Mouse (Mus musculus) activated CD4-positive, CD25-positive, alpha-beta regulatory T cell, adult 4 months (primary cell): ENCODE measurements around the gene Adarb2. TPM values are rescaled to one million over a fixed set of nuclear protein-coding genes. Genes with fewer than 3 reads are reported as not detected.
"Not testable (repeated sequence)": the region's sequence is repeated elsewhere in the genome, so short reads cannot be mapped to it uniquely, and the experiment has no call there.

Source experiments
- ATAC-seq: one replicate; pipeline ENCODE4 v1.8.0; 2017
- polyA plus RNA-seq, 2 experiments: library from polyadenylated mRNA; unstranded; fragments of 100-300 nt; shearing (Covaris generic); gene quantifications; one replicate each; pipeline ENCODE4 v1.2.1; 2017

Adarb2 gene
- polyA plus RNA-seq, 2 experiments from 2014 or later, result 0.10 TPM; not detected in 1

DNA sequence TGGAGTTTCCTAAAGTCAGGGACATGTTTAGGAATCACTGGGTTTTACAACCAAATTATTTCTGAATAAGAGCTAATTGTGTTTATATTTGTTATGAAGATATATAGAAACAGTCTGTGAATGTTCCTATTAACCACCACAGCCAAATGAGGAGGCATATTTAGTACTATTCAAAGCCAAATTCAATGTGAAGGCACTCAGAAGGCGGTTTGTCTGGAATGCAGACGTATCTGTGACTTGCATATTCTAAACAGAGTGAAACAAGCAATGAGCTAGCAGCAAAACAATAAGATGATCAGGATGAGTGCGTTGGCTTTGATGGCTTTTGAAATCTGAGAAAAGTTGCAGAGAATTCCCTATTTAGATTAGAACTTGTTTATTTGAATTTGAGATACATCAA, 387.8 kb downstream of the Adarb2 start:
- ATAC-seq, result no peak

DNA sequence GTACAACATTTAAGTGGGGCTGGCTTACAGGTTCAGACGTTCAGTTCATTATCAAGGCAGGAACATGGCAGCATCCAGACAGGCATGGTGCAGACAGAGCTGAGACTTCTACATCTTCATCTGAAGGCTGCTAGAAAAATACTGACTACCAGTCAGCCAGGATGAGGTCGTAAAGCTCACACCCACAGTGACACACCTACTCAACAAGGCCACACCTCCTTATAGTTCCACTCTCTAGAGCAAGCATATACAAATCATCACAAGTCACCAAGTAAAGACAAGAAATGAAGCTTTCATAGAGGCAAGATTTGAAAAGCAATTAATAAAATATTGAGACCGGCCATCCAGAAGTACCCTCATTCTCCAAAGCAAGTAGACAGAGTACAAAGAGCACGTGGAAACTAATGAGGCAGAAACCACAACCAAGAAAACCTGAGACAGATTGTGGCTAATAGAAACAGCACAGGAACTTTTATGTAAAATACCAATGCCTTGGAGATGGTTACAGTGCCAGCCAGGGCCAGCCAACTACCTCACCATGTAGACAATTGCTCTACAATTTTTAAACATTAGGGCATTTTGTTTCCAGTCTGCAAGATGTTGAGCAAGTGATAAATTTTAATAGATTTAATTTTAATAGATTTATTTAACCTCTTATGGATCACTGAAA, 394.4 kb downstream of the Adarb2 start:
- ATAC-seq, result no peak

DNA sequence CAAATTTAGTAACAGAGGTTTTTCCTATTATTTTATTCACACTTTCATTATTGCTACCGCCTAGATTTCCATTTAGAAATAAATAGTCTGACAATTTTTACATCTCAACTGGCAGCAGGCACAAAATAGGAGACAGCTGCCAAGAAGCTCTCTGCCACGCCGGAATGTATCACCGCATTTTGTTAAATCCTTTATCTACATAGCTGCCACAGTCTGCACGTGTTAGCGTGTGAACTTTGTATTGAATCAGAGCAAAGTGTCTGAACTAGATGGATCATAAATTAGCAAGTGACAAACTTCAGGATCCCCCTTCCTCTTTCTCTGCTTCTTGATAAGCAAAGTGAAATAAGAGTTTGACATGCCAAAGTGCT, 395.0 kb downstream of the Adarb2 start:
- ATAC-seq, result no peak

- no peak for ATAC-seq
These were observed 403.0 kb downstream of the Adarb2 start for GRCm38 (mm10) chr13:8605645-8606044.

- ATAC-seq, result no peak
These were observed 405.4 kb downstream of the Adarb2 start for GRCm38 (mm10) chr13:8608040-8608439.

DNA sequence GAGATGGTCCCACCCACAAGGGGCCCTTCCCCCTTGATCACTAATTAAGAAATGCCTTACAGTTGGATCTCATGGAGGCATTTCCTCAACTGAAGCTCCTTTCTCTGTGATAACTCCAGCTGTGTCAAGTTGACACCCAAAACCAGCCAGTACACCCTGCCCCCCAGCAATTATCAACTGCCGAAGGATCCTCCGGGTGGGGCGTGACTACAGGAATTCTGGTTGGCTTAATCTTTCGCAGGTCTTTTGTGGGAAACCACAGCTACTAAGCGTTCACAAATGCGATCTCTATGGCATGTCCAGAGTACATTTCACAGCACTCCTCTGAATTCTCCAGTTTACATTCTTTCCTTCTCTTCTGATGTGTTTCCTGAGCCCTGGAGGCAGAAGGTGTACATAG, 406.3 kb downstream of the Adarb2 start:
- not testable (repeated sequence) for ATAC-seq

DNA sequence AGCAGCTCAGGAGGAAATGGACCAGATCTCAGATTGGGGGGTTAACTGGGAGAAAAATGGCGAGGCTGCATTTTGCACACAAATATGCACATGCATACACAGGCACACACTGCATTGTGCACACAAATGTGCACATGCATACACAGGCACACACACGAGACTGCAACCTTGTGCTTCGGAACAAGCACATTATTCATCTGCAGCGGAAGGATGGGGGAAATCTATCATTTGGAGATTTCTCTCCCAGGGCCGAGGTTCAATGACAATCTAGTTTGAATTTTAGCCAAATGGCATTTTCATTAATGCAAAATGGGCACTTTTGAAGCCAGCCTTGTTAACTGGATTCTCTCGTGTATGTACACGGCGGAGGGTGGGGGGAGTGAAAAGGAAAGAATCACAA, 408.3 kb downstream of the Adarb2 start:
- no peak for ATAC-seq

GRCm38 (mm10) chr13:8612618-8613391, 410.1 kb downstream of the Adarb2 start:
- ATAC-seq, result no peak

DNA sequence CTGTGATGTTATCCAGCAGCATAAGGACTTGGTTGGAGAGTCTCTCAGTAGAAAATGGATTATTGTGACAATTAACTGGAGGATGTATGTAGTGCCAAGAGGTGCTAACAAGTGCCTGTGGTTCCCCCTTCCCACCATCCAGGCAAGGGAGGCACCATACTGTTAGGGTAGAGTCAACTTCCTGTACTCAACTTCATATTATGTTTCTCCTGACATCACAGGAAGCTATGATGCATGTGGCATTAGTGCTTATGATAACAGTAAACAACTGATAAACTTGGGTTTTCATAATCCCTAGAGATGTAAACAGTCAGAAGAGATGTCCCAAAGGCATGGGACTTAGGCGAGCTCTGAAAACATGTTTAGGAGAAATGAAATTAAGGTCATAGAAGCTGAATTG, 414.0 kb downstream of the Adarb2 start:
- ATAC-seq, result no peak

- ATAC-seq, result no peak
These were observed 419.6 kb downstream of the Adarb2 start for GRCm38 (mm10) chr13:8622263-8622662.

DNA sequence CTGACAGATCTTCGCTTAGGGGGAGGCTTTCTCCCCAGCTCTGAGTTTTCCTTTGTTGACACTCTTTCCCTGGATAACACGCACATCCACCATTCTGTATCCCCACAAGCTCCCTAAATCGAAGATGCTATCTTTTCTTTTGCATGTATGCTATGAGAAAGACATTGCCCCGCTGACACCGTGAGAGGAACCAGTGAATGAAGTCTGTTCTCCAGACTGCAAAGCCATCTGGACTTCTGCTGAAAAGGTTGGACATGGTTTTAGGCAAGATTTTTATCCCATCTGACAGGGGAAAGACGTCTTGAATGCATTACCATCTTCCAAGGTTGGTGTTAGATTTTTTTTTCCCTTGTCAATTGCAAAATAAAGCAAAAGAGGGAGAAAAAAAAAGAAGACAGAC, 426.9 kb downstream of the Adarb2 start:
- no peak for ATAC-seq

- no peak for ATAC-seq
These were observed 429.0 kb downstream of the Adarb2 start for GRCm38 (mm10) chr13:8631618-8632017.

DNA sequence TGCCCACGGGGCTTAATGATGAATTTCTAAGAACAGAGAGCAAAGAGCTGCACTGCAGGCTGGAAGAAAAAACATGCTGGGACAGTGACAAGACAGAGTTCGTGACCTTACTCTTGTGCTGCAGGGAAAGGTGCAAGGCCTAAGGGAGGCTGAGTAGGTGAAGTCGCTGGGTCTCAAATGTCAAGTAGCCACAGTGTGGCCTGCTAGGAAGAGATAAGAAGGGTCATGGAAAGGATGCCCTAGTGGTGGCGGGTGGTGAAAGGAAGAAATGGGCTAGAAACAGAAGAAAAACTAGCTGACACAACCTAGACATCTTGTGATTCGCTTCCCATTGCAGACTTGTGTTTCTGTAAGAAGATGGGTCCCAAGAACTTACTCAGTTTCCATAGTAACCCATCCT, 429.4 kb downstream of the Adarb2 start:
- ATAC-seq, result no peak

DNA sequence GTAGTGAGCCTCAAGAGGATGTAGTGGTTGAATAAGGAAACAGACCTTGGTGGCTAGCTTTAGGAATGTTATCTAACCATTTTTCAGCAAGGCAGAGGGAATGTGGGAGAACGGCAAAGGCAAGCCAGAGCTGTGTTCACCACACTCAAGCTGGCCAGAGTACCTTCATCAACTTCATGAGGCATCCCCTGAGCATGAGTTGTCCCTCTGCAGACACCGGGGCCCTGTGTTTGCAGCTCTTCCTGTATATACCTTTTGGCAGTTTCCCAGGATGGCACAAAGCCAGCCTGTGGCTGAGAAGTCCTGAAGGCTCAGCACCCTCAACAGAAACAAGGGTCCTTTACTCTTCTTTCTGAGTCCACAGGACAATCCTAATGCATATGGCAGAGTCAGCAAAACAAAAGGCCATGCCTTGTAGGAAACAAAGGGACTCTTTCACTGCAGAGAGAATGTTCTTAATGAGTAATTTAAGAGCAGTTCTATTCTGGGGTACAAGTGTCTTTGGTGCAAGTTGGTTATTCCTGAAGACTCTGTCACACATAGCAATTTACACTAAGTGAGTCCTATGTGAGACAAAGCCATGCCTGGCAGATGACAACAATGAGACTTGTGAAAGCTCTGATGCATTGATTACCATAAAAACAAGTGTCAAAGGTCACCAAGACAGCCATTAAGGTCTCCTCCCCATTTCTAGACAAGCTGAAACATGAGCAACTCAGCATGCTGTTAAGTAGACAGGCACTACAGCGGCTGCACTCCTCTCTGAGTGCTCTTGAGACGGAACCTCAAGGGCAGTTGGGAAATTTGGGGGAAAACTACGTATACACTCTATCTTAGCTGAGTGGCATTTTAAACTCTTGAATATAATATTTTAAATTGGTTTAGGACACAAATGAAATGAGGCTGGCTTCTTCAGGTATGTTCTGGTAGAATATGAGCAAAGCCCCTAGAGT, 431.0 kb downstream of the Adarb2 start:
- no peak for ATAC-seq

- ATAC-seq, result no peak
These were observed 439.4 kb downstream of the Adarb2 start for GRCm38 (mm10) chr13:8642084-8642483.

DNA sequence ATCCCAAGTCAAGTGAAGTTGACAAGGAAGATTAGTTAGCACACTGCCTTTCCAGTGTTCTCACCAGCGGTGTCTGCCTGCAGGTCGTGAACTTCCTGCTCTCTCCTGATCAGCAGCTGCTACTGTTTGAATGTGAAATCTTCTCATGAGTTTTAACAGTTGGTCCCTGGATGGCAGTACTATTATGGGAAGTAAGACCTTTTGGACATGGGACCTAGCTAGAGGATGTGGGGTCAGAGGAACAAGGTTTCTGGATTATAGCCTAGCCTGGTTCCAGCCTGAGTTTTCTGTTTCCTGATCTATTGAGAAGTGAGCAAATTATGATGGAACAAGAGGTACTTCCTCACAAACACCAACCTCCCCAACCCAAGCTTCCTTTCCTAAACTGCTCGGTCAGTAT, 441.3 kb downstream of the Adarb2 start:
- ATAC-seq, result no peak

- ATAC-seq, result no peak
These were observed 442.4 kb downstream of the Adarb2 start for GRCm38 (mm10) chr13:8644805-8645679.

GRCm38 (mm10) chr13:8649261-8649660, 446.6 kb downstream of the Adarb2 start:
- ATAC-seq, result no peak

- no peak for ATAC-seq
These were observed 462.1 kb downstream of the Adarb2 start for GRCm38 (mm10) chr13:8664615-8665240.

- no peak for ATAC-seq
These were observed 474.5 kb downstream of the Adarb2 start for GRCm38 (mm10) chr13:8677174-8677573.

DNA sequence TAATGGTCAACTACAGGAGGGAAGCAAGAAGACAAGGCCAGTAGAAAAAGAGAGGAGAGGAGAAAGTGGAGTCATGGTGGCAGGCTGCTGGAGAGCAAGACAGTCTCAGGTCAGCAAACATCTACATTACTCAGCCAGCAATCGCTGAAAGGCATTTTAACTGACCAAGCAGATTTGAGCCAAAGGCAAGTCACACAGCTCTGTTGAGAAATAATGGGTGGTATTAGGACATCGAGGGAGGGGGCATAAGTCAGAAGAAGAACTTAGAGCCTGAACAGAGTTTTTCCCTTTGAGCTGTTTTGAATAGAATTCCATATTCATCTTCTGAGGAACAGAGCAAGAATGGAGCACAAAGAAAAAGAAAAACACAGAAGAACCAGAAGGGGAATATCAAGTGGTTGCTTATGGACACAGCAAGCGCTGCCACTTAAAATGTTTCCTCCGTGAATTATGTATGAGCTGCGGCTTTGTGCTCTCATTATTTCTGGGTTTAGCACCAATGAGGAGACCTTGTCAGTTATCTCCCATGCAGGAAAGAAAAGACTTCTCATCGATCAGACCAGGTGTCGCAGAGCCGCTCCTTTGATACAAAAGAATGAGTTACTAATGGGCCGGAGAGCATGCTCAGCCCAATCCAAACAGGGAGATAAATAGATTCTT, 477.9 kb downstream of the Adarb2 start:
- ATAC-seq, result no peak
